Mouse (Mus musculus) spleen, adult 2 months (tissue): Measurements from ENCODE around the gene Odf3l2.

Experiments
- CTCF ChIP-seq: fragments of 200-500 bp; IDR thresholded peaks from 2 replicates; pipeline ENCODE4 v1.5.1; 2011; ENCODE audit warnings: mild to moderate bottlenecking, inconsistent platforms; ENCODE audit not compliant: insufficient read depth, insufficient read length, insufficient replicate concordance; ENCODE audit errors: extremely low read depth
- POLR2A ChIP-seq: fragments of 200-500 bp; IDR thresholded peaks from 2 replicates; pipeline ENCODE4 v1.6.1; 2011; ENCODE audit warnings: low read depth, low read length, inconsistent platforms

DNA sequence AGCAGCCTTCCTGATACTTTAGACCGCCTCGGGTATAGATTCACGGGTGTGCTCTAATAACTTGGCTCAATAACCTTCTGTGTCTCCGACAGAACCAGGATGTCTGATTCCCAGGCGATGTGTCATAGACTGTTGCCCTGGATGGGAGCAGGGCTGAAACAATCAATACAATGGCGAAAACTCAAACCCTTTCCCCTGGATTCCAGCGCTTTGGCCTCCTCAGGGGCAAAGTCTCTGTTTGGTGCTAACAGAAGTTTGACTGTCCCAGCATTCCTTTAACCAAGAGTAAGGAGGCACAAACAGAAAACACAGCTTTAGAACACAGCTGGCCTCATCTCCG is 50.0 kb downstream of the Odf3l2 start:
- no peak for TF ChIP-seq POLR2A
- TF ChIP-seq CTCF, result no peak
